Mouse (Mus musculus): Measurements from ENCODE around the gene Efcab11.

Gene Efcab11

GRCm38 (mm10) chr12:99681681-99682080 is 202.6 kb downstream of the Efcab11 start:
- no peak for DNase-seq (ENCODE audit: low read depth, low spot score)

- no peak for DNase-seq (ENCODE audit: low read depth, low spot score)
Observed at GRCm38 (mm10) chr12:99671866-99672191, 212.4 kb downstream of the Efcab11 start.

GRCm38 (mm10) chr12:99671162-99671865 is 212.9 kb downstream of the Efcab11 start:
- DNase-seq (ENCODE audit: low read depth, low spot score), result no peak

- DNase-seq (ENCODE audit: low read depth, low spot score), result no peak
Observed at GRCm38 (mm10) chr12:99670762-99671152, 213.5 kb downstream of the Efcab11 start.

GRCm38 (mm10) chr12:99669976-99670761 is 214.1 kb downstream of the Efcab11 start:
- peak; percentile 20 for DNase-seq (ENCODE audit: low read depth, low spot score)

GRCm38 (mm10) chr12:99654991-99655880 is 229.0 kb downstream of the Efcab11 start:
- no peak for DNase-seq (ENCODE audit: low read depth, low spot score)

GRCm38 (mm10) chr12:99652459-99652858 is 231.8 kb downstream of the Efcab11 start:
- DNase-seq (ENCODE audit: low read depth, low spot score), result no peak

GRCm38 (mm10) chr12:99649732-99650131 is 234.5 kb downstream of the Efcab11 start:
- DNase-seq (ENCODE audit: low read depth, low spot score), result no peak

- DNase-seq (ENCODE audit: low read depth, low spot score), result no peak
Observed at GRCm38 (mm10) chr12:99648781-99649180, 235.5 kb downstream of the Efcab11 start.

GRCm38 (mm10) chr12:99646556-99647354 is 237.5 kb downstream of the Efcab11 start:
- no peak for DNase-seq (ENCODE audit: low read depth, low spot score)

- DNase-seq (ENCODE audit: low read depth, low spot score), result no peak
Observed at GRCm38 (mm10) chr12:99645418-99645817, 238.8 kb downstream of the Efcab11 start.

GRCm38 (mm10) chr12:99644966-99645365 is 239.3 kb downstream of the Efcab11 start:
- DNase-seq (ENCODE audit: low read depth, low spot score), result no peak
